Mouse (Mus musculus): ENCODE measurements around the gene Tpo.

Tpo gene

DNA sequence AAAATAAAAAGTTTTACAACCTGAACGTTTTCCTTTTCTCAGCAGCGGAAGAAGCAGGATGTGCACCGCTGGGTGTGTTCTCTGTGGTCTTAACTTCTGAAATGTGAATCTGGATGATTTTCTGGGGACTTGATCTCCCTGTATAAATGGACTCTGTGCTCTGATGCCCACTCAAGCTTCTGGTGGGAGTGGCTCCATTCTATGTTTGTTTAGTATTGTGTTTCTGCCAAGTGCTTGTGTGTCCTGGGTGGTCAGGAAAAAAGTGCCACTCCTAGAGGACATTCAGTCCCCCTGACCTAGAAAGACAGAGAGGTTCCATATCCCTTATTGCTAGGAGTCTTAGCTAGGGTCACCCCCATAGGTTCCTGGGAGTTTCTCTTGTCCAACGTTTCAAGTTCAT, at the start of gene Tpo:
Gene Tpo, minus strand, starts transcription at position 101 of the 400 bp plus-strand sequence.
- no peak for DNase-seq (ENCODE audit: low spot score)

DNA sequence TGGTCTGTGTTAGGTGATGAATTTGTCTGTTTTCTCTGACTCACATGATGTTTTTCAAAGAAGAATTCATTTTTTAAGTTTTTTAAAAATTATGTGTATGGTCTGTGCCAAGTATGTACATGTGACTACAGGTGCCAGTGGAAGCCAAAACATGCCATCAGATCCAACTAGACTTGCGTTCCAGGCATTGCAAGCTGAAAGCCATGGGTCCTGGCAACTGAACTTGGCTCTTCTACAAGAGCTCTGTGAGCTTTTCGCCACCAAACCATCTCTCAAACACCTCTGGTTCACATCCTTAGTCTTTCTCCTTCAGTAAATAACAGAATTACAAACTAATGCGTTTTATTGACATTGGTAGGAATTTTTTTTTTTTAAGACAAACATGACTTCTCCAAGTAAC, 49.3 kb upstream of the Tpo start:
- DNase-seq (ENCODE audit: low spot score), result no peak

DNA sequence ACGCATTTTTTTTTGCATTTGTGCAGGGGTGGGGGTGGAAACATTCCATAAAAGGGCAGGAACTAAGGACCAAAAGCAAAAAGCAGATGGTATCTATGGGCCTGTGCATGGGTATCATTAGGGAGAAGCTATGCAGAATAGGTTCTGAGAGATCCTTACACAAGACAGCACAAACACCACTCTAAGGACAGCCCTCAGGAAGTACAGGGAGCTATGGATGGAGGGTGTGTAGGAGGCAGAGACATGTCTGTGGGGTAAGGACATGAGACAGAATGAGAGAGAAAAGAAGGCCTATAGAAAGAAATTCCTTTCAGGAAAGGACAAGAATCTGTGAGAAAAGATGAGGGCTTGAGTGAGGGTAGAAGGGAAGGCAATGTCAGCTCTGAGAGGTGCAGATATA, 47.2 kb upstream of the Tpo start:
- no peak for DNase-seq (ENCODE audit: low spot score)

DNA sequence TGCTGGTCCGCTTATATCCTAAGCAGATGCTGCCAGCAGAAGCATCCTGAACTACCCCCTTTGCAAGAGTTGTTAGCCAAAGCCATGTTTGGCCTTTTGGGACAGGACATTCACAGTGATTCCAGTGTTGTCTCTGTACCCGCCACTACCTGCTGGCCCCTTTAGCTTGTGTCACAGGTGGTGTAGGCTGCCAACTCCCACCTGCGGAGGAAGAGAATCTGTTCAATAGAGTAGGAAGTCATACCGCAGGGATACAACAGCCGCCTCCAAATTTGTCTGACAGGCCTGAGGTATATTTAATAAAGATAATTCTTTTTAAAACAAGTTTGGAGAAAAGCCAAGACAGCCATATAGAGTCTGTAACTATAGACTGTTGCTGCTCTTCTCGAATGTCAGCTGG, 45.5 kb upstream of the Tpo start:
- DNase-seq (ENCODE audit: low spot score), result no peak

DNA sequence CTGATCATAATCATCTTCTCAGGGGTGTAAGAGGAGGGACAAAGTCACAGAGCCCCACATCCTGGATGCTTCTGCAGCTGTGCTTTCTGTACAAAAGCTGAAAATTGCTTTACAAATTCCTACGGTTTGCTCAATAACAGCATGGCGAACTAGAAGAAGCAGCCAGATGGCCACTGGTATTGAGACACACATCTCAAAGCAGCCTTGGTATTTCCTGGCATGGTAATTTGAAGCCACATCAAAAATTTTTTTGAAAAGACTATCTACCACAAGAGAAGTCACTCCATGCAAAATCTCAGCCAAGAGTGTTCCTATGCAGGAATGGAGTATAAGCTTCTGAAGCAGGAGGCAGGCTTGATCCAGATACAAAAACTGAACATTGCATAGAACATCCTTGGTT, 45.1 kb upstream of the Tpo start:
- DNase-seq (ENCODE audit: low spot score), result no peak

DNA sequence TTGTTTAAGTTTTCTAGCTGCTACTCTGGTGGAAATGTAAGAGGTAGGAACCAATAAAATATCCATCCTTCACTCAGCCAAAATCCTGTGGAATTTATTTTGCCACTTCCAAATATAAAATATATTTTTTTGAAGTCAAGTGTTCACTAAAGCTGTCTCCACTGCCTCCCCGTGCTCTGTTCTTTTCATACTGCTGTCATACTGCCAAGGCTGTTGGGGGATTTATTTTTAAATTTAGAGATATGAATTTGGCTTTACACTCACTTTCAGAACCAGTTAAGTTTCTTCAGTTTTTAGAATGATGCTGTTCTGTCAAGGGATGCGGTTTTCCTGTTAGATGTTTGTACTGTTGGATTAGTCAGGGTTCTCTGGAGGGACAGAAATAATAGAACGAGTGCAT, 36.1 kb upstream of the Tpo start:
- no peak for DNase-seq (ENCODE audit: low spot score)

DNA sequence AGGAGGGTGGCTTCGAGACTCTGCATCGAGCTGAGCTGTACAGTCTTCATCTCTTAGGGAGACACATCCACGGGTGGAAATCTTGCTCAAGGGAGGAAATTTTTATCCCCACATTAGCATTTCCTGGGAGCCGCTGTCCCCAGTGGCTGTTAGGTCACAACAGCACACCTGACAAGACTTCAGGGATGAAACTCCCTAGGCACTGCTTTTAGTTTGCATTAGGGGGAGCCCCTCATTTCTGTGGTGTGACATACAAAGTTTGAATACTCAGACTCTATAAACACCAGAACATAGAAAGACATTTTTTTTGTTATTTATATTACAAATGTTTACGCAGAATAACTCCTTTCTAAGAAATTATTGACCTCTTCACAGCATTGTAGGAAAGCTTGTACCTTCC, 32.1 kb upstream of the Tpo start:
- DNase-seq (ENCODE audit: low spot score), result no peak

DNA sequence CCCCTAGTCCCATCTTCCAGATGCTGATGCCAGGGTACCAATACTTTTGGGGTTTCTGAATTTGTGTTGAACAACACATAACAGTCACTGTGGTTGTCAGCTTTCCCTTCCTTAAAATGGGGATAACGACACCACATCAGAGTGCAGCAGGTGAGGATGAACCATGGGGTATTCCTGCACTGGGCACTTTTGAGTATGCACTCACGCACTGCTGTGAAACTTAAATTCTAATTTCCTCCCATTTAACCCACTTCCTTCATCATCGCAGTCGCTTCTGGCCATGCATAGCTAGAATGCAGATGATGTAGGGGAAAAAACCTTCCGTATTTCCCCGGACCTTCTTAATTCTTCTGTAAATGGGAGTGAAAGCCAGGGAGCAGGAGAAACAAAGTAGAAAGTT, 31.6 kb upstream of the Tpo start:
- DNase-seq (ENCODE audit: low spot score), result no peak

DNA sequence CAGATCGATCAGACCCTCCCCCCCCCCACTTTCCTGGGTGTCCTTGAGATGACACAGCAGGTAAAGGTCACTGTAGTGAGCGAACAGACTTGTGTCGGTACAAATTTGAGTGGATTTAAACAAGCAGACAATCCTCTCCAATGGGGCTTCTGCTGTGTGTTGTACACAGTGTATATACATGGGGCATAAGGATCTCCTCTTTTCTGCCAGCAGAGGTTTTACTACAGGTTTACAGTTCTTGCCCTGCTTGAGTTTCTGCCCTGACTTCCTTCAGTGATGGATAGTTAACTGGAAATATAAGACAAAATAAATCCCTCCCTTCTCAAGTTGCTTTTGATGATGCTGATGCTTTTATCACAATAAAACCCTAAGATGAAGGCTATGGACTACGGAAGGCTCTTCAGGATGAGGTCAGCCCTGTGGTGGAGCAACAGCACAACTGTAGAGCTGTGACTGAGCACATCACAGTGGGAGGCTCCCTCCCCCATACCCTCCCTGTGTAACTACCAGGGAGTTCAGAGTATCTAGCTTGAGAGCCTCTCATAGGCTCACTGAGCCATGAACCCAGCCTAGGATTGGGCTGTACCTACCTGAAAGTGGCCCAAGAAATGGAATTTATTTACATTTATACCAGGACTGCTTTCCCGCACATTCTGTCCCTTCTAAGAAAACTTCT, 29.4 kb upstream of the Tpo start:
- no peak for DNase-seq (ENCODE audit: low spot score)

DNA sequence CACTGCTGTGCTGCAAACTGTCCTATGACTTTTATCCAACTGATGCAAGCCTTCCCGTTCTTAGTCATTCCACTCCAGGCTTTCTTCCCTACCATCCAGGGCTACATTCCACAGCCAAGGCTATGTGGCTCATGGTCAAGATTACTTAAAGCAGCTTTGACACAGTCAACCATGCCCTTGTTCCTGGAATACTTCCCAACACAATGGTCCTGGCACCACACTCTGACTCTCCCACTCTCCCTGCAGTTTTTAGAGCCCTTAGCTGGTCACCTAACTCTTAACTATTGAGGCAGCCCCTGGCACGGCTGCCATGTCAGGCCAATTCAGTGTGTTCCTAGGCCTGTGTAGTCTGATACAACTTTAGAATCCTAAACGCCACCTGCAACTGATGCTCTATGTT, 28.1 kb upstream of the Tpo start:
- peak; percentile 11 for DNase-seq (ENCODE audit: low spot score)

DNA sequence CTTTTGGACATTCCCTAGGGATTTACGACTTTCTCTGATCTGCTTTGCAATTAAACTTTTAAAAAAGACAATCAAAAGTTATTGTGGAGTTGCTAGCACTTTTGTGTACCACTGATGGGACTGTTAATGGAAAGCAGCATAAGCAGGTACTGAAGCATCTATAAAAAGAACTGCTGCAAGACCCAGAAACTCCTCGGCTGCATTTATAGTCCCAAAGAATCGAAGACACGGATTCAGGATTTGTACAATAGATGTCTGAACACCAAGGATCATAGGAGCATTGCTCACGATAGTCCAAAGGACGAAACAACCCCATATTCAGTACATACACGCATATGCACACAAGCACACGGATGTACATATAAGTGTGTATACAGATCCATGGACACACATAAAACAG, 27.4 kb upstream of the Tpo start:
- no peak for DNase-seq (ENCODE audit: low spot score)

DNA sequence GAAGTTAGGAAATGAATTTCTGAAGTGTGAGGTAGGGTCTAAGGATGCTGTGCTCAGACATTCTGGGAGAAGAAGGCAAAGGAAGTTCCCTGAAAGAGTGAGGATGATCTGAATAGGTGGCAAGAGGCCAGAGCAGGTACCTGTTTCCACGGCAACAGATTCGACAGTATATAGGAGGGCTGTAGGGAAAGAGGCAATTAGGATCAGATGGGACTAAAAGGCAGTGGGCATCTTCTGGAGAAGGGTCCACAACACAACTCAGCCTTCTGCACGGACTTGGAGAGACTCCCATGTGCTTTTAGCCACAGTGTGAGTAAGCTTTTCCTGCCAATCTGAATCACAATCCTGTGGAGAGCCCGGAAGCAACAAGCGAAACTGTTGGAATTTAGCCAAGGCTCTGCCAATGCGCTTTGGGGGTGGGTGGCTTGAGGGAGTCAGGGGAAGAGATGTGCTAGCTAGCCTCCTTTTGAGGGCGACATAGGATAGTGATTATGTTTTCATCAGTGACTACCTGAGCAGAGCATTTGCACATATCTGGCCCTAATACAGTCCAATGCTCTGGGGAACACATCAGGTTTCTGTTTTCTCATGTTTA, 21.8 kb upstream of the Tpo start:
- no peak for DNase-seq (ENCODE audit: low spot score)

DNA sequence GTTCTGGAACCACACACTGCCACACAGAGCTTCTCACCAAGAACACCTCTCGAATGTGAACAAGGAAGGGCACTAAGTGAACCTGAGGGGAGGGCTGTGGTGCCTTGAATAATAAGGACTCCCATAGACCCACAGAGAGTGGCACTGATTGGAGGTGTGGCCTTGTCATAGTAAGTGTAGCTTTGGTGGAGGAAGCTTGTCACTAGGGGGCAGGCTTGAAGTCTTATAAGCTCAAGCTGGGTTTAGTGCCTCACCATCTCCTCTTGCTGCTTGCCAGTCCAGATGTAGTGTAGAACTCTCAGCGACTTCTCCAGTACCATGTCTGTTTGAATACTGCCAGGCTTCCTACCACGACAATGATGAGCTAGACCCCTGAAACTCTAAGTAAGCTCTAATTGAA, 9.7 kb upstream of the Tpo start:
- DNase-seq (ENCODE audit: low spot score), result peak; percentile 22

DNA sequence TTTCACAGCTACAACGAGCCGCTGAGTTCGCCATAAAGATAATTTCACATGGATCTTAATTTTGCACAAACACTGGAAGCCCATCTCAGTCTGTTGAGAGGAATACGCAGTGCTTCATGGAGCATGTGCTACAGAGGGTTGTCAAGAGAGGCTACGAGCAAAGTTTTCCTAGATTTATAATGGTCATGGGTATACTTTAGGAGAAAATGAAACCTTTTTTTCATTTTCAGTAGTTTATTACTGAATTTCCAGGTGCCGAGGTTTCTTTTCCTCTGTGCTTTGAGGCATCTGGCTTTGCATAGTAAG, 3.1 kb downstream of the Tpo start:
- no peak for DNase-seq (ENCODE audit: low spot score)

DNA sequence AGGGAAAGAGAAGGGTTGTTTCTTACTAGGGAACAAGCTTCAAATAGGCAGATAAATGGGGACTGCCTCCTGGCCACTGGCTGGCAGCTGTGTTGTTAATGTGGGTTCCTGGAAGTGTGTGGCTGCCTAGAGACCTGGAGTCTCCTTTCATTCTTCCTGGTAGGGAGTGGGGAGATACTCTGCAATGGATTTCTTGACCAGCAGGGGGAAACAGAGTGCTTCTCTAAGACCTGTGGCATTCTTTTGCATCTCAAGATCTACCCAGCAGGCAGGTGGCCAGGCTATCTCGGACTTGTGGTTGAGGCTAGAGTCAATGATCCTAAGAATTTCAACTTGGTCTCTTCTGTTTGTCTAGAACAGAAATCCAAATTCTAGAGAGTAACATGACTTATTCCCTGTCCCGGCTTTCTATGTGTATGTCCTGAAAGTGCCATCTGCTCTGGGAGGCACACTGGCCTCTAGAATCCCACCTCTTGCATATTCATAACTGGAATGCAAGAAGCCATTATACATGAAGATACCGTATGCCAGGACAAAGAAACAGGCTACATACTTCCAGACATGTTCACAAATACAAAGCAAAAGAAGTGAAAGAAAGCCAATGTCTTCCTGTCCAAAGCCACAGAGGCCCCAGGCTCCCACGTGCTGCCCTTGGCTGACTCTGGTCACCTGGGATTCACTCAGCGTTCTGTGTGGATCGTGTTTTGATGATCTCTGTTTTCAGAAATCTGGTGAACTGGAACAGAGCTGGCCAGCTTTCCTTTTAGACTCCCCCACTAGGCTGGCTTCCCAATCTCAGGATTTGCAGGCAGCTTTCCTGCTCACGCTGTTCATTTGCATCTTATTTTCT, 3.6 kb downstream of the Tpo start:
- peak; percentile 67 for DNase-seq (ENCODE audit: low spot score)

DNA sequence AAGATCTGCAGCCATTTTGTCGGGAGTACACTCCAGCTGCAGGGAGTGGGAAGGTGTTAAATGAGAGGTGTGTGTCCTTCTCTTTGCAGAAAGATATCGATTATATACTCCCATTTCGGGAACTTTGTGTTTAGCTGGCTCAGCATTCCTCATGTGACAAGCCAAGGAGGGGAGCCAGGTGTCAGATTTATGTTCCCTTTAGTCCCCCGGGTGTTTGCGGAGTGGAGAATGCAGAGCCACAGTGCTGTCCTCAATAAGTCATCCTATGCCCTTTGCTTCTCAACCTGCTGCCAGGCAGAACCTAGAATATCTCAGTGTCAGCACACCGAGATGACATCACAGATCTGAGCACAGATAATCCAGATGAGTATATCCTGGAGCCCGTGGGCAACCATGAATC, 10.1 kb downstream of the Tpo start:
- DNase-seq (ENCODE audit: low spot score), result no peak

DNA sequence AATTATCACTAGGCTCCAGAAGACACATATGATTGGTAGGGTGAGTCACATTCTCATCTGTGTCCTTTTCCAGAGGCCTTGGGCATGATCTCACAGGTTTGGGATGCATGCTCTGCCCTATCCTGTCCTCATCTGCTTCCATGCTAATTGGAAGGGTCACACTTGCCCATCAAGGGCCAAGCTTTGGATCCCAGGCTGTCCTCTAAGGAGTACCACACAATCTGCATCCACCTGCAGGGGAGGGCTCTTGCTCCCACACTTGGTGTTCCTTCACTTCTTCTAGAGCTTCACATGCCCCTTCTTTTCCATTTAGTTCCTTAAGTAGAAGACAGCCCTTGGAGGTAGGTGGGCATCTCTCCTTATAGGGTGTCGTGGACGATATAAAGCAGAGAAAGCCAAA, 20.2 kb downstream of the Tpo start:
- DNase-seq (ENCODE audit: low spot score), result no peak

DNA sequence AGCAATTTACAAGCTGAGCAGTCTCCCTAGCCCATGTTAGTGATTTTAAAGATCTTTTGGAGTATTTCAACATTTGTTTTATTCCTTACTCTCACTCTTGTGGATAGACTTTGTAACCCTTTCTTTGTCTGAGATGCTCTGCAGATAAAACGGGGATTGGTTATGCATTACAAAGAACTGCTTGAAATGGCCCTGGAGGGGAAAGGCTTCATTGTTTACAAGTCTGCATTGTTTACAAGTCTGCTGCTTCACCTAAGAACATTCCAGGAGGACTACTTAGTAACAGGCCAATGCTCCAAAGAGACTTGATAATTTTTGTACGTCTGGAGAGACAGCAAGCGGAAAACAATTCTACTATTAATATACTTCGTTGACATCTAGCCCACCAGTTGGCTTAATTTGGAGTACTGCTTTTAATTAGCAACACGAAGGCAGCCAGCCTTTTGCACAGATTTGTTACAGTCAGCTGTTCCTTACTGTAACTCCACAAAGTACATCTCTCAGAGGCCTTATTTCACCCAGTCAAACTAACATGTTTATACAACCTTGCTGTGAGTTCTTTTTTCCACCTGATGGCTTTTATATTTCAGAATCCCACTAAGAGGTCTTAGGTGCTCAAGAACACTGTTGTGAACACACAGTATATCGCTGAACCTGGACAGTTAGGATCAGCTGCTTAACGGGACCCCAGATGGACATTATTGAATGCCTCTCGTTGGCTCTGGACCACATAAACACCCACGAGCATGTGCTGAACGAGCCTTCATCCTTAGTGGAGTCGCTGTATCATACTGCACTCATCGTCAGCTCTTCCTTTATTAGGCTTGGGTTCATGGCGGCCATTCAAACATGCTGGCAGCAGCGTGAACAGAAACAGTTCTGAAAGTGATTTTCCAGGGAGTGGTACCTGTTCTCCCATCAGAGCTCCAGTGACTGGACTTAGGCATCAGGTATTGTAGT, 22.5 kb downstream of the Tpo start:
- no peak for DNase-seq (ENCODE audit: low spot score)

DNA sequence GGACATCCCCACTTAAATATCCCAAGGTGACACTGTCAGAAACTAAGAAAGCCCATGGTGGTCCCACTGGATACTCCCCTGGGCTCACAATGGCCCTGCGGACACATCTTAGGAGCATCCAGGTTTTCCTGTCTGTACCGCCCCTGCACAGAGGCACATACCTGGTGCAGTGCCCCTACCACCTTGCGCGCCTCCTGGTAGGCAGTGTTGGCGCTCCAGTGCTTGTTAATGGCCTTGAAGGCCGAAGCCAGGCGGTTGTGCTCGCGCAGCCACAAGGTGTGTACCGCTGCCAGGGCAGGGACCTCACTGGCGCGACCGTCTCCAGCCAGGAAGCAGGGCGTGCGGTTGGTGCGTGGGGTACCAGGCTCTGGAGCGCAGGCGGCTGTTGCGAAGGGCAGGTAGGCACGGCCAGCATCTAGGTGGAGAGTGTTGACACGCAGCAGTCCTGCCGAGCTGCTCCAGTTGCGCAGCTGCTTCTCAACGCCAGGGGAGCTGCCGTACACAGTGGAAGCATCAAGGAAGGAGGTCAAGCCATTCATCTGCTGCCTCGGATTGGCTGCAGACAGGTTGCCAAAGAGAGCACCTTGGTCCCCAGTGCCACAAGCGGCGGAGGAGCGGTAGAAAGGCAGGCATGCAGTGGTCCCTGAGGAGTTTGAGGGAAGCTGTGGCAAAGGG, 29.4 kb downstream of the Tpo start:
- DNase-seq (ENCODE audit: low spot score), result no peak

DNA sequence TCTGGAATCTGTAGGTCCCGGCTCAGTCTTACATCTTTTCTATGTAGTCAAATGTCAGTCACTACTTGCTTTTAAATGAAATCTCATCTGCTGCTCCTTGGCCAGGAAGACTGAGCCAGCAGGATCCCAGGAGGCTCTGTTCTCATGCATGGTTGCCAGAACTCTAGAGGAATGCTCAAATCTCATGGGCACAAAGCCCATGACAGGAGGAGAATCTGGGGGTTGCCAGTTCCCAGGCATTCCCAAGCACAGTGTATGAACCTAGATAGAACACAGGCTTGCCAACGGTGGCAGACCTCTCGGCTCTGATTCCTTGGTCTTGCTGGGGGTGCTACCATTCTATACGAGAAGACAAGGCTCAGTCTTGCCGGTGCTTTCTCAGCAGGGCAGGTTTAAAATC, 40.3 kb downstream of the Tpo start:
- no peak for DNase-seq (ENCODE audit: low spot score)

DNA sequence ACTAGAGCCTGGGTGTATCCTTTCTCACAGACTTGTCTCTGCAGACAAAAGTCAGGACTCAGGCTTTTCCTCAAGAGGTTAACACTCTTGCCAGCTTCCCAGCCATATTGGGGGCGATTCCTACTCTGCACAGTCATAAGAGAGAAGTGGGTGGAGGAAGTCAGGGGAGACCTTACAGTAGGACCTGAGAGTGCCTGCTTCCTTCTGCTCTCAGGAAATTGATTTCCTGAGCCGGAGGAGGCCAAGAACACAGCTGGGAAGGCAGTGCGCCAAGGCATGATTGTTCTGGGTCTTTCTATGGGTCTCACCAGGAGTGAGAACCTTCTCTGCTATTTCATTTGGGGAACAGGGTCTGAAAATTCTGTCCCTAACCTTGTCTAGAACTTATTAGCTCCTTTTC, 48.5 kb downstream of the Tpo start:
- DNase-seq (ENCODE audit: low spot score), result no peak

DNA sequence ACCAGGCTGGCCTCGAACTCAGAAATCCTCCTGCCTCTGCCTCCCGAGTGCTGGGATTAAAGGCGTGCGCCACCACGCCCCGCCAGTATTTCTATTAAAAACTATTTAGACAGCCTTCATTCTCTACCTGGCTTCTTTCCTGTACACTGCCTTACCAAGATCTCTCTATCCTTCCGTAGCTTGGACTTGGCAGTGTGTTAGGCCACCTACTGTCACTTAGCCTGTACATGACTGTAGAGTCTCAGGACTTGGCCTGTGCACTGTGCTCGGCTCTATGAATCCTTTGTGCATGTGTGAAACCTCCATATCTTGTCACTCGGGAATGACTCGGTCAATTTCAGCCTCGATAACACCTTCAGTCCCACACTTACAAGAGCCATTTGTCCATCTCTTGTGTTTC, 55.4 kb downstream of the Tpo start:
- DNase-seq (ENCODE audit: low spot score), result no peak

Measured in urinary bladder, postnatal 14 days (tissue).